Mouse (Mus musculus): Measurements from ENCODE around the gene Zfp512.
"Not testable (repeated sequence)": the region's sequence is repeated elsewhere in the genome, so short reads cannot be mapped to it uniquely, and the experiment has no call there.

The Zfp512 gene

DNA sequence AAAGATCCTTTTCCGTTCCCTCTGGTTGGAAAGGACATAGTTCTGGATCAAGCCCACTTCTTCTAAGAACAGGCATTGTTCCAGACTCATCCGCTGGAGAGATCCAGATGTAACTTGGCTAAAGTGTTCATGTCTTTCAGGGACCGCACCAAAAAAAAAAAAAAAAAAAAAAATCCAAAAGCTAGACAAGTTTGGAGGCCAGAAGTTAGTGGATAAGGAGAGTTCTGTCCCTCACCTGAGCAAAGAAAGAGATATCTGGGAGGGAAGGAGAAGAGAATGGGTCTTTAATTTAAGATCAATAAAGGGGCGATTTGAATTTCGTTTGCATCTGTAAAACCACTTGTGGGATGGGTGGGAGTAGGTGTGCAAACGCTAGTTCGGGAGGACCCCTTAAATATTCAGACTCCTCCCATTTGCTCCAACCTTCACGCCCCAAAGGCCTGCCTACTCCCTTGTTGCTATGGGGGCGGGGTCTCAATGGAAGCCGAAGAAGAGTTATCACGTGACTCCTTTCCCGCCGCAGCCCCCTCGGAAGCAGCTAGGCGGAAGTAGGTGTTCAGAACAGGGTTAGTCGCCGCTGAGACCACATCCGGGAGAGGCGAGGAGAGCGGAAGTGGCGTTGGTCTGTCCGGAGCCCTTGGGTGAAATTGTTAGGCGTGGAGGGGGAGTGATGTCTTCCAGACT is at the start of gene Zfp512:
Zfp512 (plus strand) TSS at position 554 of the 684 bp plus-strand sequence.
- DNase-seq = peak; percentile 82

DNA sequence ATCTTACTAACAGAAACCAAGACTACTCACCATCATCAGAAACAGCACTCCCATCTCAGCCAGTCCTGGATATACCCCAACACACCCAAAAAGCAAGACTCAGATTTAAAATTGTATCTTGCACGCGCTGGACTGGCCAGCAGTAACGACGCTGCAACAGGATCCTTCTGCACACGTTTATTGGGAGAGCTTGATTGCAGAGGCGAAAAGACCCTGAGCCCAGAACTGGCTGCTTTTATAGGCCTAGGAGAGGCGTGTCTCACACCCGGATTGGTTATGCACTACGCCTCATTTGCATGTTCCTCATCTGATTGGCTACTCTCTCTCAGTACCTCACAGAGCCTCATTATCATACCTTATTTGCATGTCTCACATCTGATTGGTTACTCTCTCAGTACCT is 17.5 kb upstream of the Zfp512 start:
- DNase-seq = not testable (repeated sequence)

DNA sequence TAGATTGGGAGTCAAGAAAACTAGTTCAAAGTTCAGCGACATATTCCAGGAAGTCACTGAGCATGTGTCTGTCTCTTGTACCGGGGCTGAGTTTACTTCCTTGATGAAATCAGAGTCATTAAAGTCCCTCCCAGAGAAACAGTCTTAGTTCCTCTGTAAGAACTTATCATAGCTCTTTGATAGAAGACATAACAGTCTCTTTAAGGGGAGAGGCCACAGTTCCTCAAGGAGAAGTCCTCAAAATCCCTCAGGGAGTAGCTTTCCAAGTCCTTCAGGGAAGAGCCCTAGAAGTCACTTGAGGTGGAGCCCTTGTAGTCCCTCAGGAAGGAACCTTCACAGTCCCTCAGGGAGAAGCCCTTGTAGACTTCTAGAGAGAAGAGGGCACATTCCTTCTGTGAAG is 895 bp upstream of the Zfp512 start:
- DNase-seq = no peak

DNA sequence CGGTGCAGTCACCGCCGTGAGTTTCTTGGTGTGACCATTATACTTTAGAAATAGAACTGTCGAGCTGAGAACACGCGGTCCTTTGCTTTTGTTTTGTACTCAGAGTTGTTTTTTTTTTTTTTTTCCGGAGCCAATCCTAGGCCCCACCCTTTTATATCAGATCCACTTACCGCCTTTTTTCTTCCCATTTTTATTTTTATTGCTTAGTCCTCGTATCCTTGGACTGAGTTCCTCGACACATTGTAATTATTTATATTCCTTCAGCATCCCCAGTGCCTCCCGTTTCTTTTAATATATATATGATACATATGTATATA is 289 bp downstream of the Zfp512 start:
- DNase-seq = no peak

DNA sequence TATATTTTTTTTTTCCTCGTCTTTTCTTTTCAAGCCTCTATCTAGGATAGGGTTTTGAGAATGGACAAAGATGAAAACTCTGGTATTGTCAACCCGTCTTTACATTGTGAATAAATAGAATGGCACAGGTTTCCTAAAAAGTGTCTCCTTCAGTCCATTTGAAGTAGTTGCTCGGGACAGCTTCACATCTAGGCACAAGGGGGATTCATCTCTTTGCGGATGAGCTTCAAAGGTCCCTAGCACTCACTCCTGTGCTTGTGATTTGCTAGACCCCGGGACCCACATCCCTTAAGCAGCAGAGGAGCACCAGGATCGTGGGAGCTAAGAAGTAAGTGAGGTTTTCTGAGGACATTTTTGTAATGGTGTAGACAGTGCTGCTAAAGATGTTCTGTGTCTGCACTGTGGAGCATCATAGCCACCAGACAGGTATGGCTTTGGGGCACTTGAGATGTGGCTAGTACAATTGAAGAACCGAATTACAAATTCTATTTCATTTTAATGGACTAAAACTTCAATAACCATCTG is 717 bp downstream of the Zfp512 start:
- no peak for DNase-seq

DNA sequence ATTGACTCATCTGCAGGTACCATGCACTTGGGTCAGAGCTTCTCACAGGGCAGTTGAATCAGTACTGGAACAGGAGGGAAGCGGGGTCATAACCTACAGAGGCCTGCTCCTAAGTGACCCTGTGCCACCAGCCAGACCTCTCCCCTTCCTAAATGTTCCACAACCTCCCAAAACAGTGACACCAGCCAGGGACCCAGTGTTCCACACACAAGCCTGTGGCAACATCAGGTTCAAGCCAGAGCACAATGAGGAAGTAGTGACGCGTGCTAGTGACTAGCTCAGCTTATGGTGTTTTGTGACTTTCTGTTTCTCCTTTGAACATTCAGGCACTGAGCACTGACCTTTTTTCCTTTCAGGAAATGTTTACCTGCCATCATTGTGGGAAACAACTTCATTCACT is 15.6 kb downstream of the Zfp512 start:
- no peak for DNase-seq

DNA sequence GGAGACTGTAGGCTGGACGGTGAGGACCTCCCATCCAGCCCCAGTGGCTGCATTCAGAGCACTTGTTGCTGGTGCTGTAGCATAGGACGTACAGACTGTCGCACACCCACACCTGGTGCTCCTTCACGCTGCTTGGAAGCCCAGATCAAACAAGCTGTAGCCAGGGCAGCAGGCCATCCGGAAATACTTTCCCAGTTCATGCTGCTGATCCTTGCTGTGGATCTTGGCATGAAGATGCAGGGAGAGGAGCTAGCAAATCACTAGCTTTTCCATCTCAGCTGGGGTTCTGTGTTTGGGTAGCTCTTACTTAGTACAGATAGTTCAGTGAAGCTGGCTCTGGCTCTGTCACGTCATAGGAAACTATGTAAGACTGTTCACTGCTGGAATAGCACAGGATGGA is 17.5 kb downstream of the Zfp512 start:
- DNase-seq = no peak

DNA sequence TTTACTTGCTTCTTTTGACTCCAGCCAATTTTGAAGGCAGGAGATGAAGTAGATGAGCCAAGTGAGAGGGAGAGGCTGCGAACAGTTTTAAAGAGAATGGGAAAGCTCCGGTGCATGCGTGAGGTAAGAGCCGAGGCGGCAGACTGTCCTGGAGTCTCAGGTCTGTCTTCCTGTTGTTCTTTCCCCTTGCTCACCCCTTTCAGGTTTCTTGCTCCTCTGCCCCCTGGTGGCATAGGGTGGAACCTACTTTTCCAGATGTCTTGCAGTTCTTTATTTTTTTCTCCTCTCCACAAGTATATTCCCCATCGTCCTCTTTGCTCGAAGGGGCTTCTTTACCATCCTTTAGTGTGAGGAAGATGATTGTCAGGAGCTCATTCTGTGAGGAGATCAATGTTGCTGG is 18.1 kb downstream of the Zfp512 start:
- DNase-seq = no peak

DNA sequence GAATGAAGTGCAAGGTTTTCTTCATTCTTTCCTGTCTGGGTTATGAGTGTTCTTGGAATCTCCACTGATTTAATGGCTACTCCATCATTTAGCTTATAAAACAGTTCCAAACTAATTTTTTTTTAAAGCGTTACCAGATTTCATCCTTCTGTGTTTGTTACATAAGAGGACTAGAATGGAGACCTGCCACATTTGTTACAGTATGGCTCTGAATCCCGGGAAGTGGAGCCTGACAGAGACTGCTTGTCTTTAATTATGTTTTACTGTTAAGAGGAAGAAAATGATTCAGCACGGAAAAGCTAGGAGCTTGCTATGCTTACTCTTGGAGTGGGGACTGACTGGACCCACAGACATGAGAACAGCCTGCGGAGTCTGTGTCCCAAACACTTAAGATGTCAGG is 28.3 kb downstream of the Zfp512 start:
- DNase-seq = no peak

DNA sequence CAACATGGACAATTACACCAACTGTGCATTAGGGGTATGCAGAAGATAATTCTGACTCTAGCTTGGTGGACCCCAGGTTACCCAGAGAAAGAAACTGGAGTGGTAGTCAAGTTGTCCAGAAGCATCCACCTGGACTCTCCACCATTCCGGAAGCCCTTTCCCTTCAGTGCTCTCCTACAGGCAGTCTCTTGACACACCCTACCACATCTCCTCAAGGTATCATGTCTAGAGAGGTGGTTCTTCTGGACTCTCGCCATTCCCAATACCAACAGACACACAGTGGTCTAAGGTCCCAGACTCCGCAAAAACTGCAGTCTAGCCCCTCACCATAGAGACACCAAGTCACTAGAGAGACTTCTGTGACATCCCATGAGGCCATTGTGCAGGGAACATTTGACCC is 33.2 kb downstream of the Zfp512 start, which contains the start of gene 4930548H24Rik:
4930548H24Rik (plus strand) TSS at position 301 of the 400 bp plus-strand sequence.
- DNase-seq = no peak

DNA sequence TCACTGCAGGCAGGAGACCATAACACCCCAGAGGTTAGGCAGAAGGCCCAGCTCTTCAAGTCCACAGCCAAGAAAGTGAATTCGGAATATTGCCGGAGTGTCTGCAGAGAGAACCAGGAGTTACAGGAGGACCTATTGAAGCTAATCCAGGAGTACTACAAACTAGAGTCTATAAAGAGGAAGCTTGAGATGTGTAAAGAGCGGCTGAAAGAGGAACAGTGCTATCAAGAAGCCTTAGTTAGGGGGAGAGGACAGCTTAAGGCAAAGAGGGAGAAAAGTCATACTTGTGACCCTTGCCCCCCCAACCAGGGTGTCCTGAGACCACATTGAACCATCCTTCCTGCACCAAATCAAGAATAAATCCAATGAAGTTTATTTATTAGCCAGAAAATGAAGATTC is 35.7 kb downstream of the Zfp512 start:
- no peak for DNase-seq

DNA sequence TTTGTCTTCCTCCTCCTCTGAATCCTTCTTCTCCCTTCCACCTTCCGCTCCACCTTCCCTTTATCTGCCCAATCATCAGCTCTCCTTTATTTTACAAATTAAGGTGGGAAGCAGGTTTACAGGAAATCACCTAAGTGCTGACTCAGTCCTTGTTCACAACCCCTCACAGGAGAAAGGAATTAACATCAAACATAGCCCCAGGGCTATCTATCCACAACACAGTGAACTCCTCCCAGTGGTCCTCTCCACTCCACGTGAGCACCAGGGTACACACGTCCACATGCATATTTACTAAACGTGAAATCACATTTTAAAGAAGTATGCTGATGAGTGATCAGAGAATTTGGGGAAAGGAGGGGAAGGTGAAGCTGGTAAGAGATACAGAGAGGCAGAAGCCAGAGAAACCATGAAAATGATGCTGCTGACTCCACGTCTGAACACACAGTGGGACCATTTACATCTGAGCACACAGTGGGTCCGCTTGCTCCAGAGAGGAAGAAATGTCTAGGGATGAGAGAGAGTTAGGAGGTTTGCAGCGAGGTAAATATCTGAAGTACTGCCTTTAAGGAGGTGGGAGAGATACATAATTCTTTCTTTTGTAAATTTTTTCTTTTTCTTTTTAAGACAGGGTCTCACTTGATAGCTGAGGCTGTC is 37.0 kb downstream of the Zfp512 start:
- DNase-seq = no peak

DNA sequence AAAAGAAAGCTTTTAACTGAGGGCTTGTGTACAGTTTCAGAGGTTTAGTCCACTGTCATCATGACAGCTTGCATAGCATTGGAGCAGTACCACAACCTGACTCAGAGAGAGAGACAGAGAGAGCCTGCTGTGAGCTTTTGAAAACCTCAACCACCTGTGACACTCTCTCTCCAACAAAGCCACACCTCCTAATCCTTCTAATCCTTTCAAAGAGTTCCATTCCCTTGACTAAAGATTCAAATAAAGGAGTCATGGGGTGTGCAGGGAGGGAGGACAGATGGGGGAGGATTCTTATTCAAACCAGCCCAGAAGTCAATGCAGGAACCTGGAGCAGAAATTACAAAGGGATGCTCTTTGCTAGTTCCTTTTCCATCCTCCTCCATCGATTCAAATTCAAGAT is 39.8 kb downstream of the Zfp512 start:
- no peak for DNase-seq

DNA sequence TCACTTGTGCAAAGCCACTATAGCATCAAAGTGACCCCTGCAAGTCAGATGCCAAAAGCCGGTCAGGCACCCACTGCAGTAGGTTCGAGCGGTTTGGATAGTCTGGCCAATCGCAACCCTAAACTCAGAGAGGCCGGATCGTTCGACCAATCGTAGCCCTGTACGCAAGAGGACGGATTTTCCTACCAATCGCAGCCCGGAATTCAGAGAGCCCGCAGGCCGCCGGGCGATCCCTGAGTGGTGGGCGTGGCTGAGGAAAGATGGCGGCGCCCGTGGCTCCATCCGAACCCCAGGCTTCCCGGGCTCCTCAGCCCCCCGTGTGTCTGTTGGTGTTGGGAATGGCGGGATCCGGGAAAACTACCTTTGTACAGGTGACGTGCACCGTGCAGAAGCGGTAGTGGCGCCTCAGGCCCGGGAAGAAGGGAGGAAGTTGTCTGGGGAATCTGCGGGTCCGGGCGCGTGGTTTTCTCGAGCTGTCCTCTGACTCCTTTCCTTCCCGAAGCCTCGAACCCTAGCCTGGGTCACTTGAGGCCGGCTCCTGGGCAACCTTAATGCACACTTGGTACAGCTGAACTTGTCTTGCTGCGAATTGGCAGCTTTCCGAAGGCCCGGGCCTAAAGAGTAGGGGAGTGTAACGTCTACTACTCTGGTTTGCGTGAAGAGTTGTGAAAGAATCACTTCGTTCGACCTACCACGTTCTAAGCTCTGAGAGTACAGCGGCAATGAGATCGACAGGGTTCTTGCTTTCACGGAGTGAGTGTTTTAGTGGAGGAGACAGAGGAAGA is 42.5 kb downstream of the Zfp512 start, which contains the start of gene Gpn1:
Gpn1 (plus strand) TSS at position 229 of the 785 bp plus-strand sequence.
- DNase-seq = peak; percentile 88

DNA sequence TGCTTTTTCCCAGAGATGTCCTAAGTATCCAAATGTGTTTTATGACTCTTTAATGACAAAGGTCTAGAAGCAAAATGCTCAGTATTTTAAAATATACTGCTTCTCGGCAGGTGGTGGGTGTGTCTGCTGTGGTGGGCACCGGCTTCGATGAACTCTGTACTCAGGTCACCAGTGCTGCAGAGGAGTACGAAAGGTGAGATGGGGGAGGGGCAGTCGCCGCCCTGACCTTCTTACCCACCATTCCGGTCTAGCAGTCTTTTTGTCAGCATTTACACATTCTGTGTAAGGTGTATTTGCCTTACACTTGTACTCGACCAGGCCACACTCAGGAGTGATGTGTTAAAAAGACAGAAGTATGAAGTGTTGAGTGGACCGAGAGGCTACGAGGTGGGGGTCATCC is 52.6 kb downstream of the Zfp512 start:
- DNase-seq = no peak

DNA sequence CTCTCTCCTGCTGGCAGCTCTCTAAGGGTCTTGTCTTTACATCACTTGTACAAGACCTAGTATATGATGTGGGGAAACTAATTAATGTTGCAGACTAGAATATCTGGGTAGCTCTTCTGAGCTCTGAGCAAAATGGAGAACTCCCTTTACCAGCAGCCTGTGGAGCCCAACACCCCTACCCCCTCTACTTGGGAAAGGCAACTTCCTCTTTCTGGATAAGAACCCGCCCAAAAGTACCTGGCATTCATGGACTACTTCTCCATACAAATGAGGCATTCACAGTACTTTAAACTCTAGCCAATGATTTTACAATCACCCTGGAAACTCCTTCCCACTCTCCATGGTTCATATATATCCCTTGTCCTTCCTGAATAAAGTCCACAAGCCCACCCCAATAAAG is 60.2 kb downstream of the Zfp512 start:
- DNase-seq = no peak

DNA sequence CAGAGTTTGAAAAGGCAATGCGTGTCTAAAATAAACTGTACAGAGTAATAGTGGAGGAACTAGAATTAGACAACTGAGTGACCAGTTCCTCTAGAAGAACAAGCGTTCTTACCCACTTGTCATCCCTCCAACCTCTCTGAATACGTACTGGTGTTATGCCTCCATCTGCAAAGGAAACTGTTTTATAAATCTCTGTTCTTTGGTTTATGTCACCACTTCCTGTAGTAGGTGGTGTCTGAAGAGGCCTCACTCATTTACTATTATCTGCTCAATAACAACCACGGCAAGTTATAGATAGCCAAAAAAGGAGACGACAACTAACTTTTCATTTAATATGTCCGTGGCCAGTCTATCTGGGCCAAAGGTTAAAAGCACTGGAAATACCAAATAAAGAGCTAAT is 68.3 kb downstream of the Zfp512 start:
- no peak for DNase-seq

DNA sequence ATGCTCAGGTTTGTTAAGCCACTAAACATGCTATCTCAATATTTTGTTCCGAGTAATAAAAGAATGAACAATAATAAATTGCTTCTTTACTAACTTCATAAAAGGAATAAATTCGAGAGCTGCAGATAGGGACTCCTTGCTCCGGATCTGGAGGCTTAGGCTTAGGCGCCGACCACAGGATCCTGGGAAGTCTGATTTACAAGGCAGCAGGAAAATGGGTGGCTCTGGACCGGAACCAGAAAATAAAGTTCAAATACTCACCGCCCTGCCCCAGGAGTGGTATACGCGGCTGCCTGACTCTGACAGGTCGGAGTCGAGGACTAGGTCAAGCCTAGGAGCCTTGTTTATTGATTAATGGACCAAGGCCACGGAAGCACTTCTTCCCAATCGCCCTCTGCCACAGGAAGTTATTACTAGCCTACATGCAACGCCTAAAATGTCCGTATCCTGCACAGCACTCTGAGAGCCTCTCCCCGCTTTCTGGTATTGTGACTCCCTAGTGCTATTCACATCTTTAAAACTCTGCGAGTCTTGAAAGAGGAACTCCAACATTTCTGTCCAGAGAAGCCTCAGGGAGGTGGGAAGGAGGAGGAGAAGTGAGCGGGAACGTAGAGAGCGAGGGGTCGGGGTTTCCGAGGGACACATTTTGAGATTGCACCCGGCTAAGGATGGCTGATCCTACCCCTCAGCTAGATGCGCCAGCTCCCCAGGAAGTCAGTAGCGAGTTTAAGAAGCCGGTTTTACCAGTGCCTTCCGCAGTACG is 74.3 kb downstream of the Zfp512 start, which contains the start of gene Slc4a1ap:
Slc4a1ap (plus strand) TSS at position 642 of the 763 bp plus-strand sequence.
- peak; percentile 83 for DNase-seq

DNA sequence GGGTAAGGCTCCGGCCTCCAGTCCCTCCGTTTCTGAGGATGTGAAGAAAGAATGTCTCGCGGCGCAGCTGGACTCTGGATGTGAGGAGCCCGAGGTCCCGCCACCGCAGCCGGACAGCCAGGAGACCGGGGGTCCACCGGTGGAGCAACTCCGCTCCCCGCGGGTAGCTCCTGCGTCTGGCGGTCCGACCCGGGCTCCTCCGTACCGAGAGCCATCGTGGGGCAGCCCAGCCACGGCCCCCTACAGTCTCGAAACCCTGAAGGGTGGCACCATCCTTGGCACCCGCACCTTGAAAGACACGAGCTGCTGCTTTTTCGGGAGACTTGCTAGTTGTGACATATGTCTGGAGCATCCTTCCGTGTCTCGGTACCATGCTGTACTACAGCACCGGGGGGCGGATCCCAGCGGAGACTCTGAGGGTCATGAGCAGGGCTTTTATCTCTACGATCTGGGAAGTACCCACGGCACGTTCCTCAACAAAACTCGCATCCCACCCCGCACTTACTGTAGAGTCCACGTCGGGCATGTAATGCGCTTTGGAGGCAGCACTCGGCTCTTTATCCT is 75.0 kb downstream of the Zfp512 start:
- no peak for DNase-seq

DNA sequence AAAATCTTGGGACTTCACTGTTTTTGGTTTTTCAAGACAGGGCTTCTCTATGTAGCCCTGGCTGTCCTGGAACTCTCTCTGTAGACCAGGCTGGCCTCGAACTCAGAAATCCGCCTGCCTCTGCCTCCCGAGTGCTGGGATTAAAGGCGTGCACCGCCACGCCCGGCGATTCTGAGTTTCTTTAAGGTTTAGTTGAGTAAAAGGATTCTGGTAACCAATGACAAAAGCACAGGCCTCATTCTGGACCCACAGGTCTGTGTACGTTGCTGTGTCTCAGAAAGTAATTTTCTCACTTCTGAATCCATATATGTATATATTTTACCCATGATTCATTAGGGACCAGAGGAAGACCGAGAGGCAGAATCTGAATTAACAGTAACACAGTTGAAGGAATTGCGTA is 75.5 kb downstream of the Zfp512 start, which contains the start of gene Supt7l:
Supt7l (minus strand) TSS at position 101 of the 400 bp plus-strand sequence.
- DNase-seq = not testable (repeated sequence)

DNA sequence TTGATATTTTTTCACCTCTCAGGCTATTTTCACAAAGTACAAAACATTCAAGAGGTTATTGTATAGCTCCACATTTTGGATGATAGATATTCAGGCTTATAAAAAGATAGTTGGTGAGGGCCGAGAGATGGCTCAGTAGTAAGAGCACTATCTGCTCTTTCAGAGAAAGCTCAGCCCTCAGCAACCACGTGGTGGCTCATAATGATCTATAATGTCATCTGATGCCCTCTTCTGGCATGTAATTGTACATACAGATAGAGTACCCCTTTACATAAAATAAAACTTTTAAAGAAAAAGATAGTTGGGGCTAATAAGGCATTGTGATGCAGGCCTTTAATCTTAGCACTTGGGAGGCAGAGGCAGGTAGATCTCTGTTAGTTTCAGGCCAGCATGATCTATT is 76.3 kb downstream of the Zfp512 start:
- DNase-seq = no peak
